Mouse (Mus musculus) kidney, postnatal 0 days (tissue): Measurements from ENCODE around the gene Gm21992. TPM values are rescaled to one million over a fixed set of nuclear protein-coding genes. Genes with fewer than 3 reads are reported as not detected.

Experiments
- ATAC-seq: fragments of 200-750 bp; cut with Nextera tagmentation; replicated peaks from 2 replicates; pipeline ENCODE4 v1.8.0; 2017; ENCODE audit warnings: low read depth, moderate number of reproducible peaks, moderate TSS enrichment, moderate library complexity; ENCODE audit not compliant: low FRiP score
- DNase-seq: peaks from one replicate; pipeline ENCODE4 v3.0.0-alpha.2; 2016; ENCODE audit warnings: low spot score
- H3K27ac ChIP-seq: fragments of 300-500 bp; sonication (generic); 2 replicates; pipeline ENCODE4 v1.5.1; 2014; ENCODE audit warnings: mild to moderate bottlenecking
- H3K27me3 ChIP-seq: fragments of 300-500 bp; sonication (generic); 2 replicates; pipeline ENCODE4 v1.6.1; 2014; ENCODE audit warnings: low read length, mixed read lengths; ENCODE audit not compliant: insufficient read depth
- H3K36me3 ChIP-seq: fragments of 300-500 bp; sonication (generic); 2 replicates; pipeline ENCODE4 v1.6.1; 2014; ENCODE audit warnings: low read length, mixed read lengths; ENCODE audit not compliant: insufficient read depth
- H3K4me1 ChIP-seq: fragments of 300-500 bp; sonication (generic); replicated peaks from 2 replicates; pipeline ENCODE4 v1.6.1; 2014; ENCODE audit warnings: antibody characterized with exemption, low read length, mixed read lengths; ENCODE audit not compliant: insufficient read depth
- H3K4me2 ChIP-seq: fragments of 300-500 bp; sonication (generic); 2 replicates; pipeline ENCODE4 v1.6.1; 2014; ENCODE audit warnings: mild to moderate bottlenecking, low read length, moderate library complexity, mixed read lengths
- H3K4me3 ChIP-seq: fragments of 300-500 bp; sonication (generic); replicated peaks from 2 replicates; pipeline ENCODE4 v1.5.1; 2014; ENCODE audit warnings: low read depth, low read length
- H3K9ac ChIP-seq: fragments of 300-500 bp; sonication (generic); 2 replicates; pipeline ENCODE4 v1.6.1; 2014; ENCODE audit warnings: low read depth, low read length
- H3K9me3 ChIP-seq: fragments of 300-500 bp; sonication (generic); replicated peaks from 2 replicates; pipeline ENCODE4 v1.6.1; 2016; ENCODE audit warnings: low read length, inconsistent platforms, mixed read lengths
- CTCF ChIP-seq: IDR thresholded peaks from 2 replicates; pipeline ENCODE4 v1.5.1; 2016; ENCODE audit warnings: antibody characterized with exemption, low read depth, mild to moderate bottlenecking, moderate library complexity
- WGBS: fragments of 180-500 bp; shearing (Covaris S2); extraction: QIAGEN DNeasy Blood & Tissue Kit; methylation state at CpG from one replicate; pipeline ENCODE4 v1.1.7; 2014; 5-methylcytosine and 5-hydroxymethylcytosine counted together
- polyA plus RNA-seq: library from polyadenylated mRNA; unstranded; fragments of >200 nt; fragmentation: Nextera tagmentation; extraction: Ambion mirVana; gene quantifications from 2 replicates; pipeline ENCODE4 v1.2.1, GENCODE M21; 2015

The Gm21992 gene
- polyA plus RNA-seq, 1 experiment from 2014 or later = 24.4 TPM

DNA sequence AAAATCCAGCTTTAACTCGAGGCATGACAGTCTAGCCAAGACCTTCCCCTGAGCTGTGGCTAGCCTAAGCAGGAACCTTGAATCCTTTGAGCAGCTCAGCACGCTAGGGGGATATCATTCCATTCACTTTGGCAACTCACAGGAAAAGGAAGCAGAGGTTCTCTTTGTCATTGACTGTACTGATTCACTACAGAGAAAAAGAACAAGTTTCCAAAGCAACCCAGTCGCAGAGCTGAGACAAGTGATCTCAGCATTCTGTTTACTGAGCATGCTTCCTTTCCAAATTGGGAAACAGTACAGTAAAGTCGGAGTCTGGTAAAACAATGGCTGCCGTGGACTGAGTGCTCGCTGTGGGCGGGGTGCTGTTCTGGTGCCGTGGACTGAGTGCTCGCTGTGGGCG, 102.6 kb downstream of the Gm21992 start:
- H3K27ac ChIP-seq = no peak overlapping the region
- 76% methylated on average over 10 of the region's 10 CpGs for WGBS
- DNase-seq (no peak), ATAC-seq (no peak)
- H3K36me3 ChIP-seq = no peaks in the 10 kb centered on the region
- H3K27me3 ChIP-seq = peaks cover 32% of the 10 kb centered on the region
- no peak overlapping the region for H3K9ac ChIP-seq
- H3K4me1 ChIP-seq = peaks cover 7% of the 10 kb centered on the region
- H3K4me3 ChIP-seq = no peak overlapping the region
- no peak for TF ChIP-seq CTCF
- no peak overlapping the region for H3K4me2 ChIP-seq
- no peaks in the 10 kb centered on the region for H3K9me3 ChIP-seq

DNA sequence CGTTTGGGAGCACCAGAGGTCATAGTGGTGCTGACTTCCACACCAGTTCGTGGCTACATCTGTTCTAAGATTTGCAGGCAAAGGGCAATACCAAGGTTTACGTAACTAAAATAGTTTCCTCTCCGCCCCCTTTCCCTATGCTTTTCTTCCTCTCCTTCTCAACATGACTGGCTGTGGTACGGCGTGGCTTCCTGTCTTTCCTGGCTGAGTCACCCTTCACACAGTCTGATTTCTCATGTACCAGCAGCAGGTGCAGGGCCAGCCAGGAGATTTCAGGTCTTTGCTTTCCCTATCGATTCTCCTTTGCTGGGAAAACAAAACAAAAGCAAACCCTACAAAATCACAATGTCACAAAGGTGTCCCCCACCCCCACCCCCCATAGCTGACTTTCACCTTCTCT, 110.2 kb downstream of the Gm21992 start:
- no peak for TF ChIP-seq CTCF
- no peak for ATAC-seq

DNA sequence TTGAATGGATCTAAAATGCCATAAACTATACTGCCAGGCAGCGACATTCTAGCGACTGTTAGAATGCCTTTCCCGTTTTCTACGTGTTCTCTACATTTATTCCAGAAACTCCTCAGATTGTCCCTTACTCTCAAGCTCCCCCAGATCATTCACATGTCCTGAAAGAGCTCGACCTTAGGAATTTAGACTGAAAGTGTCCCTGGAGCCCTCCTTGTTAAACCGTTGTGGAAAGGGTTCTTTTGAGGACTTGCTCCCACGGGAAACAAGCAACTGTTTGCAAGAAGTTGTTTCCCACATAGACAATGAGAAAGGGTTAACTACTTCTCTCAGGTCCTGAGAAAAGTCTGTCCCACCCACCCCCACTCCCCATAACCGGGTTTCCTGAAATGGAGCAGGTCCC, 110.8 kb downstream of the Gm21992 start:
- H3K4me3 ChIP-seq = no peak overlapping the region
- no peak overlapping the region for H3K9ac ChIP-seq
- no peak for DNase-seq
- H3K4me2 ChIP-seq = no peak overlapping the region
- no peaks in the 10 kb centered on the region for H3K36me3 ChIP-seq
- H3K27ac ChIP-seq = no peak overlapping the region
- 56% methylated on average over 8 of the region's 8 CpGs for WGBS
- H3K9me3 ChIP-seq = no peaks in the 10 kb centered on the region
- ATAC-seq = no peak
- no peaks in the 10 kb centered on the region for H3K4me1 ChIP-seq
- TF ChIP-seq CTCF = no peak
- peaks cover 11% of the 10 kb centered on the region for H3K27me3 ChIP-seq

More for the DNA sequence above, 110.2 kb downstream of the Gm21992 start:
- no peaks in the 10 kb centered on the region for H3K4me1 ChIP-seq
- no peaks in the 10 kb centered on the region for H3K36me3 ChIP-seq
- no peak for DNase-seq
- H3K9ac ChIP-seq = no peak overlapping the region
- WGBS = 53% methylated on average over 7 of the region's 7 CpGs
- no peaks in the 10 kb centered on the region for H3K9me3 ChIP-seq
- H3K27ac ChIP-seq = no peak overlapping the region
- H3K4me3 ChIP-seq = no peak overlapping the region
- H3K27me3 ChIP-seq = peaks cover 11% of the 10 kb centered on the region
- H3K4me2 ChIP-seq = no peak overlapping the region

DNA sequence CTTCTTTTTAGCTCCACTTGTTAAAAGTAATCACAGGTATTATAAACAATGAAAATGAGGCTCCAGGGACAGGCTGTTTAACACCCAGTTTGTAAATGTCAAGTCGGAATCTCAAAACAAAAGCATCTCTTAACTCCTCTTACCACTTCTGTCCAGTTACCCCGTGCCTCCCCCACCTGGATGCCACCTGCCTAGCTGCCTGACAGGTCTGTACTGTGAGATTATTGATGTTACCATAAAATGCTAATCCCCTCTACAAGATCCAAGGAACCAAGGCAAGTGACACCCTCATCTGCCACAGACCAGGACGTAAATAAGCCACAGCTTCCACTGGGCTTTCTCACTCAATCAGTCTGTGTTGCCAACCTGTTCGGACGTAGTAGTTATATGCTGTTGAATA, 111.6 kb downstream of the Gm21992 start:
- Histone ChIP-seq H3K4me1 (no peaks in the 10 kb centered on the region), H3K9me3 (no peaks in the 10 kb centered on the region), H3K9ac (no peak overlapping the region), H3K4me3 (no peak overlapping the region), H3K4me2 (no peak overlapping the region), H3K27me3 (peaks cover 11% of the 10 kb centered on the region), H3K36me3 (no peaks in the 10 kb centered on the region), H3K27ac (no peak overlapping the region)
- TF ChIP-seq CTCF = no peak
- WGBS = 30% methylated on average over 5 of the region's 5 CpGs
- DNase-seq (no peak), ATAC-seq (no peak)

DNA sequence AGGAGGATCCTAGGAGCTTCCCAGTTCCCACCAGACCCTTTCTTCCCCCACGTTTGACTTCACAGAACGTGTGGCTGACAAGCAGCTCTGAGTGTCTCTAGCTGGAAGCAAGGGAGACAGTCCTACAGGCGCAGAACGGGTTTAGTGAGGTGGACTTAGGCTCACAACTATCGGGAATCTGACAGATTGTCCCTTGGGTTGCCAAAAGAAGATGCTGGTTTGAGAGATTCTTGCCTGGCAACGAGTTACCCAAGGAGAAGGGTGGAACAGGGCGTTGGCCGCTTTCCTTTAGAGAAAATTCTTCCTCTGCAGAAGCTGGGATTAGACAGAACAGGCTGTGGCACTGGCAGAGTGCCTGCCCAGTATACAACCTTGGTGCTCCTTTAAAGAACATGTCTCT, 112.6 kb downstream of the Gm21992 start:
- no peak for ATAC-seq

DNA sequence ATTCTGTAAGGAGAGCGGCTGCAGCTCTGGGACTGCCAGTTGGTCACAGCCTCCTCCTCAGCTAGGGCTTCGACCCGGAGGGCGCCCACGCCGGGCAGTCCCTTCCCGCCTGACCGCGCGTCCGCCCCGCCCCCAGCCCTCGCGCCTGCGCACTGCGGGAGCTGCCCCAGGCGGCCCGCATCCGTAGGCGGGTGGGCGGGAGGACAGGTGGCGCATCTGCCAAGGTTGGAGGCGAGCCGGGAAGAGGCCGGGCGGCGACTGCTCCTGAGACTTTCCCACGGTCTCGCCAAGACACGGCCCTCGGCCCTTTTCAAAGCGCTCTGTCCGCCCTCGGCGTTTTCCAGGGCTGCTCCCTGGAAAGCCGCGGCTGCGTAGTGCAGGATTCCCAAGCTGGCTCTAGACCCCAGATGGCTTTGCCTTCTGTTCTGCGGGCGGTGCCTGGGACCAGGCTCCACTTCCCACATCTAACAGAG, 113.2 kb downstream of the Gm21992 start, which contains the start of gene Gm960:
Gene Gm960, minus strand, starts transcription at position 464 of the 473 bp plus-strand sequence.
- no peaks in the 10 kb centered on the region for H3K4me1 ChIP-seq
- peak within 1 kb of the TSS; percentile 55; the same call in 1 of the 2 replicates for H3K9ac ChIP-seq
- under 1% methylated on average over 38 of the region's 40 CpGs for WGBS
- no peaks in the 10 kb centered on the region for H3K36me3 ChIP-seq
- H3K9me3 ChIP-seq = no peaks in the 10 kb centered on the region
- H3K4me3 ChIP-seq = peak within 1 kb of the TSS; percentile 50
- peak within 1 kb of the TSS; percentile 93 for H3K4me2 ChIP-seq
- TF ChIP-seq CTCF = no peak
- H3K27ac ChIP-seq = no peak within 1 kb of the TSS
- peak; percentile 78 for ATAC-seq
- H3K27me3 ChIP-seq = peaks cover 11% of the 10 kb centered on the region
- peak; percentile 78 for DNase-seq

More for the DNA sequence above, 112.6 kb downstream of the Gm21992 start:
- Histone ChIP-seq H3K27ac (no peak overlapping the region), H3K9ac (no peak overlapping the region), H3K4me3 (no peak overlapping the region), H3K27me3 (peaks cover 11% of the 10 kb centered on the region), H3K4me1 (no peaks in the 10 kb centered on the region), H3K9me3 (no peaks in the 10 kb centered on the region), H3K36me3 (no peaks in the 10 kb centered on the region), H3K4me2 (0 out of 2 replicates have a peak overlapping the region, but pooled peaks have one; percentile 93)
- TF ChIP-seq CTCF = no peak
- no peak for DNase-seq
- WGBS = 40% methylated on average over 8 of the region's 8 CpGs

DNA sequence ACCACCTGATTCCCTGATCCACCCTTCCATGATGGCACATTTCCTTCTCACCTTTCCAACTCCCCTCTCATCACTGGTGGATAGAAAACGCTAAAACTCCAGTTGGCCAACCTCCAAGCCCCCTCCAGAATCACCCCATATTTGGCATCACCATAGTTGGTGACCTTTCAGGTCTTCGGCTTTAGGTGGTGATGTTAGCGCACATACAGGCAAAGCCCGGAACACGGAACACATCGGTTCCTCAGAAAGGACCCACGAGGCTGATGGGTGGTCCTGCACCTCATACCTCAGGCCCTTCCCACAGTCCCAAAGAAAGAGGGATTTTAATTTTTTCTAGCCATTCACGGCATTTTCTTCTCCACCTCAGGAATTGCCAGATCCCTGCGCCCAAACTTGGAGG, 113.7 kb downstream of the Gm21992 start:
- DNase-seq (no peak), ATAC-seq (no peak)
- Histone ChIP-seq H3K9me3 (no peaks in the 10 kb centered on the region), H3K27ac (no peak overlapping the region), H3K4me1 (no peaks in the 10 kb centered on the region), H3K4me3 (peak overlapping the region; percentile 50), H3K9ac (no peak overlapping the region), H3K27me3 (peaks cover 11% of the 10 kb centered on the region), H3K36me3 (no peaks in the 10 kb centered on the region), H3K4me2 (peak overlapping the region; percentile 93; the same call in 1 of the 2 replicates)
- TF ChIP-seq CTCF = no peak
- WGBS = 79% methylated on average over 9 of the region's 9 CpGs
